8 mouse cellular contexts compared by ENCODE assay signal in the genomic region with DNA sequence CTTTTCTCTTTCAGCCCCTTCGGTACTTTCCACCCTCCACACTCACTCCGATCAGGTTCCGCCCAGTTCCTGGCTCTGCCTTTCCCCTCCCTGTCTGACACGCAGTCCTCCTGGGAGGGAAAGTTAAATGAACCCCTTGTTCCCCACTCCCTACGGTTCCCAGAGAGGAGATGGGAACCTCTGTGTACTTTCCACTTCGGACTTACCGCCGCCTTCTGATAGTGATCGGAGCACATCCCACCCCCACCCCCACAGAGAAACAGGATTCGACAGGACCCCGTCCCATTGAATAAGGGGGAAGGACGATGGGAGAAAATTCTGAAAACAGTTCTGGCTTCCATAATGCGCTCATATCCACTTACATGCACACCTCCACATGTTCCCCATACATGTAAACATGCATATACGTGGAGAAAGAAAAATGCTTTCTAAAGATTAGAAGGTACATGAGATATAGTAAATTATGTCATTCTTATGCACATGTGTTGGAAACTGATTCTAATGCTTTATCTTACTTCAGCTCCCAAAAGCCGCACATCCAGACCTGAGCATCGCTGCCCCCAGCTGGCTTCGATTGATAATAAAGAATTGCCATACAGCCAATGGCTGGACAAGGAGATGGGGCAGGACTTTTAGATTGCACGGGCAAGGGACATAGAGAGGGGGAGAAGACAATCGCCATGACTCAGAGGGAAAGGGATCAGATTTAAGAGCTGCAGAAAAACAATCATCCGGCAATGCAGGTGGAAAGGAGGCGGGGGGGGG. TPM values are rescaled to one million over a fixed set of nuclear protein-coding genes. Genes with fewer than 3 reads are reported as not detected.
DNase-seq lines count a peak whose midpoint lies in the region; ATAC-seq and TF ChIP-seq lines count a peak whose summit lies in the region.

No protein-coding gene starts in this region.

- peak; percentile 21 for DNase-seq in kidney, adult 18-20 months
- no peak for DNase-seq in kidney, postnatal 10 days
- DNase-seq in Muller cell, postnatal 12 days (ENCODE audit: inconsistent ontology term): peak; percentile 59
- peak; percentile 60 for DNase-seq in embryonic facial prominence, embryonic 11.5 days (ENCODE audit: low spot score)
- DNase-seq in liver, embryonic 14.5 days (ENCODE audit: low read depth in 3 of 3, low spot score in 3 of 3): peak; percentile 74 to 86 (median 76)
- peak; percentile 37 for DNase-seq in right cerebral cortex, postnatal 4 days
- no peak for DNase-seq in T-cell, adult 2 months (ENCODE audit: low spot score)

- no peaks in the 10 kb centered on the region for H3K9me3 ChIP-seq in embryonic facial prominence, embryonic 11.5 days (replicated peaks; ENCODE audit: control insufficient read depth, low read length)
- H3K9me3 ChIP-seq in hindbrain, embryonic 15.5 days: no peaks in the 10 kb centered on the region
- H3K9me3 ChIP-seq in liver, embryonic 14.5 days (ENCODE audit: control insufficient read depth, low read length): no peaks in the 10 kb centered on the region

- 1% methylated on average over 18 of the region's 21 CpGs for WGBS in embryonic facial prominence, embryonic 11.5 days
- 2% methylated on average over 18 of the region's 21 CpGs for WGBS in hindbrain, embryonic 15.5 days
- WGBS in liver, embryonic 14.5 days (ENCODE audit: insufficient replicate concordance): under 1% methylated on average over 20 of the region's 21 CpGs

- H3K27ac ChIP-seq in embryonic facial prominence, embryonic 11.5 days (replicated peaks; ENCODE audit: low read depth, low read length): no peak overlapping the region
- H3K27ac ChIP-seq in hindbrain, embryonic 15.5 days (replicated peaks): peak overlapping the region; percentile 62; the same call in 1 of the 2 replicates
- peak overlapping the region; percentile 27; the same call in 1 of the 2 replicates for H3K27ac ChIP-seq in liver, embryonic 14.5 days

- ATAC-seq in embryonic facial prominence, embryonic 11.5 days (replicated peaks; ENCODE audit: insufficient number of reproducible peaks, low FRiP score, low TSS enrichment, low read depth): peak; percentile 71
- peak; percentile 86 for ATAC-seq in hindbrain, embryonic 15.5 days (ENCODE audit: low FRiP score, low read depth)
- peak; percentile 95 for ATAC-seq in liver, embryonic 14.5 days (ENCODE audit: insufficient read depth)

- peak overlapping the region; percentile 39 for H3K9ac ChIP-seq in embryonic facial prominence, embryonic 11.5 days (replicated peaks; ENCODE audit: low read length)
- H3K9ac ChIP-seq in hindbrain, embryonic 15.5 days: peak overlapping the region; percentile 35
- peak overlapping the region; percentile 50 for H3K9ac ChIP-seq in liver, embryonic 14.5 days (replicated peaks)

- no peaks in the 10 kb centered on the region for H3K27me3 ChIP-seq in embryonic facial prominence, embryonic 11.5 days (ENCODE audit: control insufficient read depth, insufficient read depth, low read length)
- H3K27me3 ChIP-seq in hindbrain, embryonic 15.5 days: no peaks in the 10 kb centered on the region
- no peaks in the 10 kb centered on the region for H3K27me3 ChIP-seq in liver, embryonic 14.5 days (ENCODE audit: control insufficient read depth, insufficient read depth, low read length)

- H3K36me3 ChIP-seq in embryonic facial prominence, embryonic 11.5 days (replicated peaks; ENCODE audit: control insufficient read depth, insufficient read depth, low read depth, low read length): no peaks in the 10 kb centered on the region
- no peaks in the 10 kb centered on the region for H3K36me3 ChIP-seq in hindbrain, embryonic 15.5 days
- no peaks in the 10 kb centered on the region for H3K36me3 ChIP-seq in liver, embryonic 14.5 days (replicated peaks; ENCODE audit: control insufficient read depth, insufficient read depth, low read depth)

- TF ChIP-seq CTCF in liver, embryonic 14.5 days (IDR thresholded peaks at IDR 0.05; ENCODE audit: low read depth): no peak

- peak; percentile 96 for TF ChIP-seq EP300 in liver, embryonic 14.5 days (IDR thresholded peaks at IDR 0.05; ENCODE audit: low read depth)

- H3K4me2 ChIP-seq in embryonic facial prominence, embryonic 11.5 days (ENCODE audit: low read depth, low read length): peak overlapping the region; percentile 63
- H3K4me2 ChIP-seq in hindbrain, embryonic 15.5 days: peak overlapping the region; percentile 87
- H3K4me2 ChIP-seq in liver, embryonic 14.5 days (ENCODE audit: low read depth): peak overlapping the region; percentile 80

- no peaks in the 10 kb centered on the region for H3K4me1 ChIP-seq in embryonic facial prominence, embryonic 11.5 days (ENCODE audit: control insufficient read depth, insufficient read depth, low read length)
- peaks cover 6% of the 10 kb centered on the region for H3K4me1 ChIP-seq in hindbrain, embryonic 15.5 days (replicated peaks)
- peaks cover 10 to 13% of the 10 kb centered on the region in 2 experiments for H3K4me1 ChIP-seq in liver, embryonic 14.5 days (replicated peaks; ENCODE audit: control insufficient read depth in 2 of 2, insufficient read depth in 2 of 2, low read length in 1 of 2)

- H3K4me3 ChIP-seq in embryonic facial prominence, embryonic 11.5 days (ENCODE audit: low read depth, low read length): peak overlapping the region; percentile 38
- peak overlapping the region; percentile 40 for H3K4me3 ChIP-seq in hindbrain, embryonic 15.5 days
- peak overlapping the region; percentile 43 to 54 for H3K4me3 ChIP-seq in liver, embryonic 14.5 days (ENCODE audit: insufficient read depth in 1 of 2, low read depth in 2 of 2, low read length in 2 of 2)

RNA-seq across cellular contexts. Expression of a gene that starts 26.5 kb away (rescaled TPM):
- polyA plus RNA-seq in embryonic facial prominence, embryonic 11.5 days (2014; fragmentation: Nextera tagmentation; extraction: Ambion mirVana): not detected in 2 replicates
- polyA plus RNA-seq in hindbrain, embryonic 15.5 days (2015; fragmentation: Nextera tagmentation; extraction: Ambion mirVana): not detected in 2 replicates
- polyA plus RNA-seq in liver, embryonic 14.5 days (2012; rRNA removed): not detected in 2 replicates
- polyA plus RNA-seq in liver, embryonic 14.5 days (2014; fragmentation: Nextera tagmentation; extraction: Ambion mirVana): not detected in 2 replicates

RNA-seq across cellular contexts. Expression of a gene that starts 59.4 kb away (rescaled TPM):
- polyA plus RNA-seq in embryonic facial prominence, embryonic 11.5 days (2014; fragmentation: Nextera tagmentation; extraction: Ambion mirVana): 8.9 and 9.1 TPM in 2 replicates
- polyA plus RNA-seq in hindbrain, embryonic 15.5 days (2015; fragmentation: Nextera tagmentation; extraction: Ambion mirVana): 27.9 and 28.4 TPM in 2 replicates
- polyA plus RNA-seq in liver, embryonic 14.5 days (2012; rRNA removed): 0.65 and 1.0 TPM in 2 replicates
- 1.2 and 2.4 TPM in 2 replicates for polyA plus RNA-seq in liver, embryonic 14.5 days (2014; fragmentation: Nextera tagmentation; extraction: Ambion mirVana)

Comparison
In these comparisons a context has a peak if more than half of its experiments do, and no peak if none do; other contexts are left out.
1. DNase-seq: peak in kidney, adult 18-20 months (single experiment), Muller cell, postnatal 12 days (single experiment), embryonic facial prominence, embryonic 11.5 days (single experiment), liver, embryonic 14.5 days (3 of 3) and right cerebral cortex, postnatal 4 days (single experiment); none in kidney, postnatal 10 days (single experiment) and T-cell, adult 2 months (single experiment).
2. Peak in every context shown above with its lines, with median percentiles within 50 percentile points of each other: ATAC-seq, H3K4me2 ChIP-seq, H3K4me3 ChIP-seq and H3K9ac ChIP-seq.